Mouse (Mus musculus) forebrain, embryonic 11.5 days (tissue): ENCODE results near the gene Stx6. TPM values are rescaled to one million over a fixed set of nuclear protein-coding genes. Genes with fewer than 3 reads are reported as not detected.

Experiments
- ATAC-seq: fragments of 200-750 bp; cut with Nextera tagmentation; replicated peaks from 2 replicates; pipeline ENCODE4 v1.8.0; 2017; ENCODE audit warnings: moderate TSS enrichment; ENCODE audit not compliant: low FRiP score
- DNase-seq: peaks from one replicate; pipeline ENCODE4 v3.0.0-alpha.2; 2017; ENCODE audit warnings: low spot score
- H3K27ac ChIP-seq: fragments of 300-500 bp; sonication (generic); 2 replicates; pipeline ENCODE4 v1.5.1; 2014; ENCODE audit warnings: low read depth, low read length
- H3K27me3 ChIP-seq: fragments of 300-500 bp; sonication (generic); 2 replicates; pipeline ENCODE4 v1.6.1; 2014; ENCODE audit warnings: mild to moderate bottlenecking, low read length, mixed read lengths; ENCODE audit not compliant: control insufficient read depth, insufficient read depth
- H3K36me3 ChIP-seq: fragments of 300-500 bp; sonication (generic); 2 replicates; pipeline ENCODE4 v1.6.1; 2014; ENCODE audit warnings: mild to moderate bottlenecking, low read length, moderate library complexity, mixed read lengths; ENCODE audit not compliant: control insufficient read depth, insufficient read depth
- H3K4me1 ChIP-seq: fragments of 300-500 bp; sonication (generic); replicated peaks from 2 replicates; pipeline ENCODE4 v1.6.1; 2014; ENCODE audit warnings: low read length, mixed read lengths; ENCODE audit not compliant: control insufficient read depth, insufficient read depth
- H3K4me2 ChIP-seq: fragments of 300-500 bp; sonication (generic); 2 replicates; pipeline ENCODE4 v1.6.1; 2014; ENCODE audit warnings: low read depth, mild to moderate bottlenecking, low read length, moderate library complexity, mixed read lengths; ENCODE audit not compliant: severe bottlenecking
- H3K4me3 ChIP-seq: fragments of 300-500 bp; sonication (generic); 2 replicates; pipeline ENCODE4 v1.5.1; 2014; ENCODE audit warnings: low read depth, low read length
- H3K9ac ChIP-seq: fragments of 300-500 bp; sonication (generic); 2 replicates; pipeline ENCODE4 v1.6.1; 2014; ENCODE audit warnings: low read length
- H3K9me3 ChIP-seq: fragments of 300-500 bp; sonication (generic); 2 replicates; pipeline ENCODE4 v1.6.1; 2016; ENCODE audit warnings: low read length, mixed read lengths; ENCODE audit not compliant: control insufficient read depth
- WGBS: fragments of 180-500 bp; shearing (Covaris S2); extraction: QIAGEN DNeasy Blood & Tissue Kit; methylation state at CpG from one replicate; pipeline ENCODE4 v1.1.7; 2014; 5-methylcytosine and 5-hydroxymethylcytosine counted together
- polyA plus RNA-seq: library from polyadenylated mRNA; unstranded; fragments of >200 nt; fragmentation: Nextera tagmentation; extraction: Ambion mirVana; gene quantifications from 2 replicates; pipeline ENCODE4 v1.2.1, GENCODE M21; 2014

The Stx6 gene
- polyA plus RNA-seq, 1 experiment from 2014 or later, result 102 TPM

GRCm38 (mm10) chr1:155200967-155201366, 42.5 kb downstream of the Stx6 start:
- DNase-seq (no peak), ATAC-seq (no peak)
- no peaks in the 10 kb centered on the region for H3K9me3 ChIP-seq
- H3K4me3 ChIP-seq, result no peak overlapping the region
- peaks cover 3% of the 10 kb centered on the region; the same call in 1 of the 2 replicates for H3K36me3 ChIP-seq
- no peak overlapping the region for H3K9ac ChIP-seq
- H3K27me3 ChIP-seq, result no peaks in the 10 kb centered on the region
- H3K27ac ChIP-seq, result no peak overlapping the region
- 46% methylated on average over 2 of the region's 2 CpGs for WGBS
- H3K4me1 ChIP-seq, result peaks cover 9% of the 10 kb centered on the region; the same call in 1 of the 2 replicates
- H3K4me2 ChIP-seq, result no peak overlapping the region

GRCm38 (mm10) chr1:155201373-155201879, 42.9 kb downstream of the Stx6 start:
- Histone ChIP-seq H3K27me3 (no peaks in the 10 kb centered on the region), H3K36me3 (peaks cover 3% of the 10 kb centered on the region; the same call in 1 of the 2 replicates), H3K4me3 (no peak overlapping the region), H3K9me3 (no peaks in the 10 kb centered on the region), H3K27ac (no peak overlapping the region), H3K4me1 (peaks cover 9% of the 10 kb centered on the region; the same call in 1 of the 2 replicates), H3K9ac (no peak overlapping the region), H3K4me2 (no peak overlapping the region)
- no peak for DNase-seq
- WGBS, result 77% methylated on average over 4 of the region's 4 CpGs
- ATAC-seq, result no peak

- 93% methylated on average over 17 of the region's 17 CpGs for WGBS
- Histone ChIP-seq H3K4me1 (peaks cover 9% of the 10 kb centered on the region; the same call in 1 of the 2 replicates), H3K4me2 (no peak overlapping the region), H3K9me3 (no peaks in the 10 kb centered on the region), H3K36me3 (peaks cover 3% of the 10 kb centered on the region; the same call in 1 of the 2 replicates), H3K9ac (no peak overlapping the region), H3K27me3 (no peaks in the 10 kb centered on the region), H3K27ac (no peak overlapping the region), H3K4me3 (no peak overlapping the region)
- ATAC-seq (no peak), DNase-seq (no peak)
These were observed 43.4 kb downstream of the Stx6 start for GRCm38 (mm10) chr1:155201914-155202313.

- Histone ChIP-seq H3K27ac (no peak overlapping the region), H3K4me2 (no peak overlapping the region), H3K4me1 (peaks cover 9% of the 10 kb centered on the region; the same call in 1 of the 2 replicates), H3K9me3 (no peaks in the 10 kb centered on the region), H3K4me3 (no peak overlapping the region), H3K9ac (no peak overlapping the region), H3K27me3 (no peaks in the 10 kb centered on the region), H3K36me3 (peaks cover 3% of the 10 kb centered on the region; the same call in 1 of the 2 replicates)
- DNase-seq (no peak), ATAC-seq (no peak)
- WGBS, result 88% methylated on average over 5 of the region's 5 CpGs
These were observed 44.0 kb downstream of the Stx6 start for GRCm38 (mm10) chr1:155202472-155202871.

GRCm38 (mm10) chr1:155203101-155203500, 44.6 kb downstream of the Stx6 start:
- DNase-seq (no peak), ATAC-seq (no peak)
- Histone ChIP-seq H3K4me1 (peaks cover 9% of the 10 kb centered on the region; the same call in 1 of the 2 replicates), H3K4me3 (no peak overlapping the region), H3K4me2 (no peak overlapping the region), H3K36me3 (peaks cover 3% of the 10 kb centered on the region; the same call in 1 of the 2 replicates), H3K27ac (peak overlapping the region; percentile 41; the same call in 1 of the 2 replicates), H3K9ac (no peak overlapping the region), H3K9me3 (no peaks in the 10 kb centered on the region), H3K27me3 (no peaks in the 10 kb centered on the region)
- WGBS, result 88% methylated on average over 7 of the region's 7 CpGs

GRCm38 (mm10) chr1:155203954-155204353, 45.4 kb downstream of the Stx6 start:
- no peak overlapping the region for H3K4me2 ChIP-seq
- no peak overlapping the region for H3K4me3 ChIP-seq
- no peaks in the 10 kb centered on the region for H3K27me3 ChIP-seq
- peaks cover 3% of the 10 kb centered on the region; the same call in 1 of the 2 replicates for H3K36me3 ChIP-seq
- DNase-seq, result no peak
- WGBS, result 74% methylated on average over 12 of the region's 12 CpGs
- peak; percentile 56; the same call in 1 of the 2 replicates for ATAC-seq
- H3K27ac ChIP-seq, result peak overlapping the region; percentile 46
- no peaks in the 10 kb centered on the region for H3K9me3 ChIP-seq
- H3K9ac ChIP-seq, result no peak overlapping the region; the same call in none of the 2 replicates
- peaks cover 9% of the 10 kb centered on the region; the same call in 1 of the 2 replicates for H3K4me1 ChIP-seq

- no peaks in the 10 kb centered on the region for H3K27me3 ChIP-seq
- no peak overlapping the region for H3K4me3 ChIP-seq
- 84% methylated on average over 8 of the region's 8 CpGs for WGBS
- no peak overlapping the region; the same call in none of the 2 replicates for H3K9ac ChIP-seq
- DNase-seq (no peak), ATAC-seq (no peak)
- H3K9me3 ChIP-seq, result no peaks in the 10 kb centered on the region
- peaks cover 9% of the 10 kb centered on the region; the same call in 1 of the 2 replicates for H3K4me1 ChIP-seq
- H3K27ac ChIP-seq, result peak overlapping the region; percentile 46; the same call in 1 of the 2 replicates
- H3K4me2 ChIP-seq, result no peak overlapping the region
- H3K36me3 ChIP-seq, result peaks cover 3% of the 10 kb centered on the region; the same call in 1 of the 2 replicates
These were observed 46.1 kb downstream of the Stx6 start for GRCm38 (mm10) chr1:155204560-155205162.

- no peak for ATAC-seq
- Histone ChIP-seq H3K4me2 (no peak overlapping the region), H3K36me3 (peaks cover 3% of the 10 kb centered on the region; the same call in 1 of the 2 replicates), H3K9me3 (no peaks in the 10 kb centered on the region), H3K4me1 (peaks cover 9% of the 10 kb centered on the region; the same call in 1 of the 2 replicates), H3K9ac (no peak overlapping the region), H3K27ac (no peak overlapping the region), H3K27me3 (no peaks in the 10 kb centered on the region), H3K4me3 (no peak overlapping the region)
- no peak for DNase-seq
- 68% methylated on average over 7 of the region's 7 CpGs for WGBS
These were observed 46.8 kb downstream of the Stx6 start for GRCm38 (mm10) chr1:155205311-155205710.
